Mouse (Mus musculus) cerebellum, adult 2 months (tissue): Measurements from ENCODE around the gene Edc3.
"Not testable (repeated sequence)": the region's sequence is repeated elsewhere in the genome, so short reads cannot be mapped to it uniquely, and the experiment has no call there.

Experiments
- CTCF ChIP-seq: fragments of 200-500 bp; IDR thresholded peaks from 2 replicates; pipeline ENCODE4 v1.5.1; 2011; ENCODE audit warnings: low read depth, mild to moderate bottlenecking, control low read depth, low read length, moderate library complexity, borderline replicate concordance; ENCODE audit not compliant: insufficient read depth
- POLR2A ChIP-seq: fragments of 200-500 bp; IDR thresholded peaks from 2 replicates; pipeline ENCODE4 v1.6.1; 2011; ENCODE audit warnings: low read length, control low read depth, borderline replicate concordance; ENCODE audit not compliant: insufficient read depth

- not testable (repeated sequence) for TF ChIP-seq CTCF, POLR2A
Measured at GRCm38 (mm10) chr9:57710214-57710613, 1.9 kb downstream of the Edc3 start.
